Mouse (Mus musculus) ES-E14 (cell line): ENCODE measurements around the gene R3hdm4.

Experiments used
- ZC3H11A ChIP-seq: IDR thresholded peaks from 2 replicates; pipeline ENCODE4 v1.6.1; 2012; ENCODE audit warnings: low read depth, mild to moderate bottlenecking, inconsistent platforms, low read length, borderline replicate concordance
- ZNF384 ChIP-seq: IDR thresholded peaks from 2 replicates; pipeline ENCODE4 v1.6.1; 2012; ENCODE audit warnings: low read depth, low read length, inconsistent platforms

DNA sequence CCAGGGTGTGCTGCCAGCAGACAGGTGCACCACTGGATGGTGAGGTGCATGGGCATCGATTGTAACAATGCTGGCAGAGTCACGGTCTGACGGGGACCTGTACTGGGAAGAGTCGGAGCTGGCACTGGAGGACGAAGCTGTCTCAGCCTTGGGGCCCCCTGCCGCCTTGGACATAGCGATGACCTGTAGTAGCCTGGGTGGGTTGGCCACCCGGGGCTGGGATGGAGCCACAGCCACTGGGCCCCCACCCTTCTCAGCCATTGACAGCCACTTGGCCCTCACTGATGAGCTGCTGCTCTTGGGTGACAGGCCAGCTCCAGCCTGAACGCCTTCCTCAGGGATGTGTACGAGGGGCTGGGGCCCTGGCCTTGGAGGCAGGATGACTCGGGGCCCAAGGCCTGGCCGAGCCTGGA, 55.8 kb downstream of the R3hdm4 start:
- TF ChIP-seq ZNF384: no peak
- TF ChIP-seq ZC3H11A: no peak
